Mouse (Mus musculus): ENCODE measurements around the gene Sbp.
"Not testable (repeated sequence)": the region's sequence is repeated elsewhere in the genome, so short reads cannot be mapped to it uniquely, and the experiment has no call there.

Sbp gene

DNA sequence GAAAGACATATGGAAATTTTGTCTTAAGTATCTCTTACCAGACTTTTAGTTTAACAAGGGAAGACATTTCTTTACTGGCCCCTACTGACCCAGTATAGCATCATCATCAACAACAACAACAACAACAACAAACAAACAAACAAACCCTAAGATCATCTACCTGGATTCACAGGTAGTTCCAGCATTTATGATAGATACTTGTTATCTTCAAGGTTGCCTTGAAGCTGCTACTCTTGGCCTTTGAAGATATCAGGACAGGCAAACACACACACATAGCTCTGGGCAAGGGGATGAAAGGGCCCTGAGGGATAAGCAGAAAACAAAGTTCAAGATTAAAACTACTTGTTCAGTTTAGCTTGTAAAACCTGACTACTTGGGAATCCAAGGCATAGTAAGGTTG is at the start of gene Sbp:
Gene Sbp (plus strand): TSS at position 301 of the 400 bp plus-strand sequence.
- DNase-seq (ENCODE audit: low read depth, low spot score) = no peak

DNA sequence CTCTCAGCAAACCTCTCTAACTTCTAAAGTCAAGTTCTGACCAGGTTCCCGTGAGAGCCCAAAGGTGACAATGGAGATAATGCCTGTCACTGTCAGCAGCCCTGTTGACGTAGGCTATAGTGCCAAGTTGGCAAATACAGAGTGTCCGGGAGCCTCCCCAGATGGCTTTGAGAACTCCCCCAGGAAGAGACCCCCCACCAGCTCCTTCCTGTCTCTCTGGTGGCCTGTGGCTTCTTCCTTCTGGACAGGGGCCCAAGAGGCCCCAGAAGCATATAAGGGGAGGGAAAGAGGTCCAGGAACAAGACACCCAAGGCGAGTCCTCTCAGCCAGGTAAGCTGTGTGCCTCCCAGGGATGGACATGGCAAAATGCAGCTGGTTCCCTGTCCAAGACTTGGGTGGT is 24.3 kb upstream of the Sbp start, which contains the start of gene Dcpp3:
Gene Dcpp3 (plus strand): TSS at position 301 of the 400 bp plus-strand sequence.
- DNase-seq (ENCODE audit: low read depth, low spot score) = not testable (repeated sequence)

GRCm38 (mm10) chr17:23924531-23925007 is 16.9 kb upstream of the Sbp start:
- peak; percentile 87 for DNase-seq (ENCODE audit: low read depth, low spot score)

DNA sequence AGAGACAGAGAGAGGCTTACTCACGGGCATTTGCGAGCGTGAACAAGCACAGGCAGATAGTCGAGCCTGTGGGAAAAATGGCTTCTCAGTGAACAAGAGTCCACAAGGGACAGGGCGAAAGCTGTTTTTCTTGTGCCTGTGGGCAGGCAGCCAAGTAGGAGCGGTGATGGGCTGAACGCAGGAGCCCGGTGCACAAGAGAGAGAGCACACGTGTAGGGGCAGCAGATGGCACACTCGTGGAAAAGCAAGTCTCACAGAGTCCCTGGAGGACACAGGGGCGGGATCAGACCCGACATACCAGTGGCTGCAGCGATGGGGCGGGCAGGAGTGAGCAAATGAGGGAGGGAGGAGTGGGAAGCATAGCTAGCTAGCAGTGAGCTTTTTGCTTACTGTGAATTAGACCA is 16.4 kb upstream of the Sbp start:
- DNase-seq (ENCODE audit: low read depth, low spot score) = peak; percentile 49

GRCm38 (mm10) chr17:23931157-23931556 is 10.3 kb upstream of the Sbp start:
- DNase-seq (ENCODE audit: low read depth, low spot score) = no peak

DNA sequence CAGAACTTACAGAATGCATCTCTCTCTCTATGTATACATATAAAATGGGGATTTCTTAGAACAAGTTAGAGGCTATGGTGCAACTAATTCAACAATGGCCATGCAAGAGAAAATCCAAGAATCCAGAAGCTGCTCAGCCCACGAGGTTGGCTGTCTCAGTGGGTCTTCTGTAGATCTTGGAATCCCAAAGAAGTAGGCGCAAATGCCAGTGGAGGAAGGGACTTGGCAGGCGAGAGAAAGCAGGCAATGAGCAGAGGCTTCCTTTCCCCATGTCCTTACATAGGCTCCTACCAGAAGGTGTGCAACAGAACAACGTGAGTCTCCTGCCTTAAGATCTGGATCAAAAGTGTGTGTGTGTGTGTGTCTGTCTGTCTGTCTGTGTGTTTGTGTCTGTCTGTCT is 6.0 kb downstream of the Sbp start:
- DNase-seq (ENCODE audit: low read depth, low spot score) = not testable (repeated sequence)

- DNase-seq (ENCODE audit: low read depth, low spot score) = no peak
Measured at GRCm38 (mm10) chr17:23949068-23949467, 7.6 kb downstream of the Sbp start.

GRCm38 (mm10) chr17:23950828-23951227 is 9.4 kb downstream of the Sbp start:
- not testable (repeated sequence) for DNase-seq (ENCODE audit: low read depth, low spot score)

DNA sequence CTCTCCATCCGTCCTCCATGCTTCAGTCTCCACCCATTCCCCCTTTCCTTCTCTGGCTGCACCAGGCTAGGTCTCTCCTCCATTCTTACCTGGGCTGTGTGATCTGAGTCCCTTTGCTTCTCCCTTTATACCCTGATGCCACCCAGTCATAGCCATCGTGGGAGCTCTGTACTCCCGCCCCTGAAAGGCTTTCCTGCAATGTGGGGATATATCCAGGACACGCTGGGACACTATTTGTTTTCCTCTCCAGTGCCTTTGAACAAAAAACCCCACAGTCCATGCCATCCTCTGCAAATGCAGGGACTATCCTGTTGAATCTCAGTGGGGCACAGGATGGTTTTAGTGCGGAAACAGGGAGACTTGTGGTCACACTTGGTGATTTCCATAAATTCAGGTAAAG is 13.7 kb downstream of the Sbp start, which contains the start of gene Sbpl:
Gene Sbpl (minus strand): TSS at position 101 of the 400 bp plus-strand sequence.
- DNase-seq (ENCODE audit: low read depth, low spot score) = no peak

- peak; percentile 83 for DNase-seq (ENCODE audit: low read depth, low spot score)
Measured at GRCm38 (mm10) chr17:23960084-23960738, 18.7 kb downstream of the Sbp start.

DNA sequence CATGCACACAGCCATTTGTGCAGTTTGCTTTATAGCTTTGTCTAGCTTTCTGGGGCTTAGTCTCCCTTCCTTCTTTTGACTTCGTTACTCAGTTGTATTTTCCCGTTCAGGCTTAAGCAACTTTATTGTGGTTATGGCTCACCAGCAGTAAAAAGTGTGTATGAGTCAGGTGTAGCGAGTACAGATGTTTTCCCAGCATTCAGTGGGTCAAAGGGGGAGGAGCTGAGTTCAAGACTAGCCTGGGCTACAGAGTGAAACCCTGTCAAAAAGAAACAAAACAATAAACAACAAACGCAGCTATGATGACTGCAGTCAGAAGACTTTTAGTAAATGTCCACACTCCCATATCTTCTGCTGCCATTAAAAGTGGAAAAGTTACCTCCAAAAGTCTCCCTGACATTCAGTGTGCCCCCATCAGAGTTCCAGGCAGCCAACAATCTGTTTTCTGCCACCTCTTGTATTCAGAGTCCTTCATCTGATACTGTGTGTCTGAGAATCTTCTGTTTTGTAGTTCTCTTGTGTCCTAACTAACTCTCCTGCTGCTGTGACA is 20.2 kb downstream of the Sbp start:
- DNase-seq (ENCODE audit: low read depth, low spot score) = no peak

- DNase-seq (ENCODE audit: low read depth, low spot score) = no peak
Measured at GRCm38 (mm10) chr17:23965805-23966425, 24.4 kb downstream of the Sbp start.

- DNase-seq (ENCODE audit: low read depth, low spot score) = no peak
Measured at GRCm38 (mm10) chr17:23966658-23967401, 25.4 kb downstream of the Sbp start.

DNA sequence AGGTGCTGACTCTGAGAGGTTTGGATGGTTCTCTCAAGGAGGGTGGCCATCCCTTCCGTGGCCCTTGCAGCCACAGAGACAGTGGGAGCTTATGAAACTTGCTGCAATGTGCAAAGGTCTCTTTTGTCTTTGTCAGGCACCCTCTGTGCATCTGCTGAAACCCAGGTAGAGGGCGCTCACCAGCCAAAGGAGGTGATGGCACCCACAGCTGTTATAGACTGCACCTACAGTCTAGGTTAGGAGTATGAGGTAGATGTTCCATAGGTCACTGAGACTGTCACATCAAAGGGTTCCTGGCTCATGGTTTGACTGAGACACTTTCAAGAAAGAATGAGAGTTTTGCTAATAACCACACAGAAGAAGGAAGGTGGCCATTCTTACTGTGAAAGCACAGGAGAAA is 27.3 kb downstream of the Sbp start:
- no peak for DNase-seq (ENCODE audit: low read depth, low spot score)

DNA sequence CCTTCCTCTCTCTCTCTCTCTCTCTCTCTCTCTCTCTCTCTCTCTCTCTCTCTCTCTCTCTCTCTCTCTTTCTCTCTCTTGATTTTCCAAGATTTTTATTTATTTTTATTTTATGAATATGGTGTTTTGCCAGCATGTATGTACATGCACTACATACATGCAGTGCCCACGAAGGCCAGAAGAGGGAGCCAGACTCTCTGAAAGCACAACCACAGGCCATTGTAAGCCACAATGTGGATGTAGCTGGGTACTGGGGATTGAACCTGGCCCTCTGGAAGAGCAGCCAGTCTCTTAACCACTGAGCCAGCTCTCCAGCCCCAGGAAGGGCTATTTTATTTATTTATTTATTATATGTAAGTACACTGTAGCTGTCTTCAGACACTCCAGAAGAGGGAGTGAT is 27.8 kb downstream of the Sbp start:
- DNase-seq (ENCODE audit: low read depth, low spot score) = peak; percentile 38

DNA sequence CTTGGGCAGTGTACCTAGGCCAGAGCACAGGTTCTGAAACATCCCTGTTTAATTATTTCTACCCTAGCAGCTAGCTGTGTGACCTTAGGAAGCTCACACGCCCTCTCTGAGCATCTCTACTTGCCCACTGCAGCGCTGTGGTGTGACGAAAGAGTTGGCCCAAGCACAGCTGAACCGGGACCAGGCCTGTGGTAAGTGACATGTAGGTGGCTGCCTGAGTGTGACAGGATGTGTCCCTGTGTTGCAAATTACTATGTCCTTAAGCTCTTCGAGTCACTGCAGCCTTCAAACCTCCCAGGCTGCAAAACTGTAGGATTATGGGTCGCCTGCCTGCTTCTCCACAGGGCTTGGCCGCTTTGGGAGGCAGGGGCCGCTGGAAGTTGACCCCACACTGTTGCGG is 29.8 kb downstream of the Sbp start:
- DNase-seq (ENCODE audit: low read depth, low spot score) = no peak

DNA sequence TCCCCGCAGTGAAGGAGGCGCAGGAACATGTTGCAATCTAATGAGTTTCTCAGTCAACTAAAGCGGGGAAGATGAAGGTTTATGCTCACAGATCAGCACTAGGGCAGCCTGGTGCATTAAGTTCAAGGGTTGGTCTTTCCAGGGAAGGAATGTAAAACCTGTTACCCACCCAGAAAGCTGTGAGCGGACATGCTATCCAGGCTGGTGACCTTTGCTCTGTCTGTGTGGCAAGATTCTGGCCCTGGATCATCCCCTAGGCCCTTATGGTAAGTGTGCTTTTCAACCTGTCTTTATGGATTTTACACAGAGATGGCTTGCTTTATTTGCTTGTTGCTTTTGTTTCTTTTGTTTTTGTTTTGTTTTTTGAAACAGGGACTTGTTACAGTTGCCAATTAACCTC is 35.2 kb downstream of the Sbp start:
- DNase-seq (ENCODE audit: low read depth, low spot score) = no peak

DNA sequence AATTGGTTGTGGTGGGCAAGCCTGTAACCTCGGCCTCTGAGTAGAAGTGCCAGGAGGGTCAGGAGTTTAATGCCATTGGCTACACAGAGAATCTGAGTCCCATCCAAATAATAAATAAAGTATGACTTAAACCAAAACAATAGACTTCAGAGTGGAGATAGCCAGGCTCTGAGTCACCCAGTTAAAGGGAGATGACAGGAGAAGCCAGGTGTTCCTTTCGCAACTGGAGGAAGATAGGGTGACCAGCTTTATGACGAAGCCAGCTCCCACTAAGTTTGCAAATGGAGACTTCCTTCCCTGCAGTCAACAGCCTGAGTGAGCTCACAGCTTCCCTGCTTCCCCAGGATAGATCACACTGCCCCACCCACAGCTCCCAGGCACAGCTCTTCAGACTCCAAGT is 38.0 kb downstream of the Sbp start:
- DNase-seq (ENCODE audit: low read depth, low spot score) = no peak

DNA sequence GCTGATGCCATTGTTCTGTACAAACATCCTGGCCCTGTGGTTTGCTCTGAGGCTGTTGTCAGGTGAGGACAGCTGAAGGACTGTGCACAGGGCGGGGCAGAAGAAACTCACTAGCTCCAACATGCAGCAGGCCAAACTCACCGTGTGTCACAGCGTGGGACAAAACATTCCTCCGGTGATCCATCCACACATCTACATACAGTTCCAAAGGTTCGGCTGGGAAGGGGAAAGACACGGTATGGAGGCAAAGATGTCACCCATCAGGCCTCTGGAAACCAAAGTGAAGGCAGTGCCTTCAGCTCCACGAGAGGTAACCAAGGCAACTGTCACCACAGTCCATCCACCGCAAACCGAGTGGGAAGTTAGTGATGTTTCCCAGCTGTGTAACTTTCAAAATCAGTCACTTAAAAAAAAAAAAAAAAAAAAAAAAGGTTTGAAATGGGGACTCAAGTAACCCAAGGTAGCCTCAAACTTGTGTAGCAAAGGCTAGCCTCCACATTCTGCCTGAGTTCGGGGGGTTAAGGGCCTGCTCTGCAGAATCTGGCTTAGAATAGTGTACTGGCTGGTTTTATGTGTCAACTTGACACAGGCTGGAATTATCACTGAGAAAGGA is 38.9 kb downstream of the Sbp start, which contains the start of gene Prss30:
Gene Prss30 (minus strand): TSS at position 270 of the 613 bp plus-strand sequence.
- DNase-seq (ENCODE audit: low read depth, low spot score) = no peak

- no peak for DNase-seq (ENCODE audit: low read depth, low spot score)
Measured at GRCm38 (mm10) chr17:23982912-23983311, 41.4 kb downstream of the Sbp start.

DNA sequence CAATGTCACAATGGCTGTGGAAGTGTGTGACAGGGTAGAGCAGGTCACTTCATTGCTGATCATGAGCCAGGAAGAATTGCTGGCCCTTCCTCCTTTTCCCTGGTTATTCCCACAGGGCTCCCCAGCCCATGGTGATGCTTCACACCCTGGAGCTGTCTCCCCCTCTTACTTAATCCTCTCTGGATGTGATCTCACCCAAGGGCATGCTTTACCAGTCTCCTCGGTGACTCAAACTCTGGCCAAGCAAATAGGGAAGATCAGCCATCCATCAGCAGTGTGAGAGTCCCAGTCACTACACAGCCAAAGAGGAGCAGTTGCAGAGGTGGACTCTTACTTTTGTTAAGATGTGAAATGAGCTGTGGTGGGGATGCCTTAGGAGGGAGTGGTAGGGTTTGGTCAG is 43.5 kb downstream of the Sbp start:
- no peak for DNase-seq (ENCODE audit: low read depth, low spot score)

DNA sequence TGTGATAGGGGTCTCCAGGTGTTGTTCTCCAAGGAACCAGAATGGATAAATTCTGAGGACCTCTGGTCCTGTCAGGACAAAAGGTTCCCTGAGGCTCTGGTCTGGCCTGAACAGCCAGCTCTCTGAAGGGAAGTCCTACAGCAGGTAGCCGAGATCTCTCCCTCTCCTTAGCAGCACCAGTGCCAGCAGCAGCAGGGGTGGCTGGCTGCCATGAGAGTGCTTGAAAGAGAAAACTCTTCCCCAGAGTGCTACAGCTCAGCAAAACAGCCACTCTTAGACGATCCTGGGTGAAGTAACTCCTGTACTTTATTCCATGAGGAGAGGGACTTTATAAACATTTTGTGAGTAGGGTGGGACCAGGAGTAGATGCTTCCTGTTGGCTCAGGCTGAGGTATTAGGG is 48.3 kb downstream of the Sbp start:
- DNase-seq (ENCODE audit: low read depth, low spot score) = no peak
